Mouse (Mus musculus): ENCODE measurements around the gene Hspb6.

The Hspb6 gene

GRCm38 (mm10) chr7:30588676-30589434 lies 36.9 kb downstream of the Hspb6 start, which contains the start of gene Kmt2b:
Gene Kmt2b, minus strand, starts transcription at chr7:30588726.
- peak; percentile 98 for DNase-seq

- DNase-seq = peak; percentile 60
Measured at GRCm38 (mm10) chr7:30589435-30590301, 37.7 kb downstream of the Hspb6 start.

- no peak for DNase-seq
Measured at GRCm38 (mm10) chr7:30590927-30591604, 39.1 kb downstream of the Hspb6 start.

GRCm38 (mm10) chr7:30591605-30591951 lies 39.6 kb downstream of the Hspb6 start:
- DNase-seq = no peak

- DNase-seq = no peak
Measured at GRCm38 (mm10) chr7:30592772-30593423, 40.9 kb downstream of the Hspb6 start.

- DNase-seq = no peak
Measured at GRCm38 (mm10) chr7:30593579-30594509, 41.9 kb downstream of the Hspb6 start.

GRCm38 (mm10) chr7:30594510-30595024 lies 42.6 kb downstream of the Hspb6 start:
- no peak for DNase-seq

GRCm38 (mm10) chr7:30596093-30596492 lies 44.1 kb downstream of the Hspb6 start:
- DNase-seq = no peak

- no peak for DNase-seq
Measured at GRCm38 (mm10) chr7:30596811-30597210, 44.8 kb downstream of the Hspb6 start.

- no peak for DNase-seq
Measured at GRCm38 (mm10) chr7:30598786-30599185, 46.8 kb downstream of the Hspb6 start, which contains the start of gene Zbtb32. Gene Zbtb32, minus strand, starts transcription at chr7:30598909.

GRCm38 (mm10) chr7:30599933-30600353 lies 48.0 kb downstream of the Hspb6 start:
- peak; percentile 95 for DNase-seq

- no peak for DNase-seq
Measured at GRCm38 (mm10) chr7:30600651-30601050, 48.7 kb downstream of the Hspb6 start.

- no peak for DNase-seq
Measured at GRCm38 (mm10) chr7:30602583-30602982, 50.6 kb downstream of the Hspb6 start.

- DNase-seq = no peak
Measured at GRCm38 (mm10) chr7:30604424-30604823, 52.4 kb downstream of the Hspb6 start.

GRCm38 (mm10) chr7:30604944-30605343 lies 53.0 kb downstream of the Hspb6 start:
- no peak for DNase-seq

Data from layer of hippocampus, adult 9-11 months (tissue).